Mouse (Mus musculus) ovary, postnatal 14 days (tissue): ENCODE measurements around the gene Mrps9.
"Not testable (repeated sequence)": the region's sequence is repeated elsewhere in the genome, so short reads cannot be mapped to it uniquely, and the experiment has no call there.

ENCODE experiments used
- DNase-seq: peaks from one replicate; pipeline ENCODE4 v3.0.0; 2022; ENCODE audit warnings: low spot score

The Mrps9 gene

DNA sequence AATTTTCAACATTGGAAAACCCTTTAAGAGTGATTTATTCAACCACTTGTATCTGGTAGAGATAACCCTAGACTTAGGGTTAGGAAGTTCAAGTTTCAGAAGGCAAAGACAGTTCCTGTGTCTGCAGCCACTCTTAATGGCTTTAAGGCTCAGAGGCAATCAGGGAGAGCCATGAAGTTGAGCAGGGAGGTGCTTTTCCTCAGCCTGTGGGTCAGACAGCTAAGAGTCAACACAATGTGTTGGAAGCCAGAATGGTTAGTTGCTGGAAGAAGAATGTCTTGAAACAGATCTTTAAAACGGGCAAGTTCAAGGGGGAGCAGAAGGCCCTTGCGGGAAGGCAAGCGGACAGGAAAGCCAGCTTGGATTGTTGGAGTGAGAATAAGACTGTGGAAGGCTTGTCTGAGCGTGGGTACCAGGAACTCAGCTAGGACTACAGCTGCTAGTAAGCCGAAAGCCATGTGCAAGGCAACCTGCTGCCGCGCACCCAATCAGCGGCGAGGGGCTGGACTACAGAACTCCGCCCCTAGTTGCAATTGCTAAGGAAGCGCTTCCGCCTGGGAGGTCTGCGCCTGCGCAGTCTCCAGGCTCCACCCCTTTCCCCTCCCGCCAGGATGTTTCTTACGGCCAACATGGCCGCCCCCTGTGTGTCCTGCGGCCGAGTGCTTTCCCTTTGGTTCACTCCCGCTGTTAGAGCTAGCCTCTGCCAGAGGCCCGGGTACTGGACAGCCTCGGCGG lies at the start of gene Mrps9:
Mrps9 (plus strand) TSS at position 571 of the 735 bp plus-strand sequence.
- DNase-seq: peak; percentile 97

DNA sequence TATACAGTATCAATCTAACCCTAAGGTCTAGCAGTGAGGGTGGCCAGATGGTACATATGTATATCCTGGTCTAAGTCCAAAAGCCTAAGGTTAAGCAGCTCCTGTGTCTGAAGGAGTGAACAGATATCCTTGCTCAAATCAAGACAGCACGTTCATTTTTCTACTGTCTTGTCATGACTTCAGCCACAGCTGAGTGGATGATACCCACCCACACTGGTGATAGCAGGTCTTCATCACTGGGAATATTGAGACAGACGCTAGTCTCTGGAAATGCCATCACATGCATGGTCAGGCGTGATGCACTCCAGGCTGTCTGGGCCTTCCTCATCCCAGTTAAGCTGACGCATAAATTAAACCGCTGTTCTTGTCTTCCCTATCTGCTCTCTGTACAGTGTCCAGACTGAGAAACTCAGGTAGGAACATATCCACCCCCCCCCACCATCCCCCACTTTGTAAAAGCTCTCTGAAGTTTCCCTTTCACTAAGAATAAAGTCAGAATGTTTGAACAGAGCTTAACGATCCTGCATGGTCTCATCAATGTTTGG lies 37.7 kb upstream of the Mrps9 start:
- no peak for DNase-seq

DNA sequence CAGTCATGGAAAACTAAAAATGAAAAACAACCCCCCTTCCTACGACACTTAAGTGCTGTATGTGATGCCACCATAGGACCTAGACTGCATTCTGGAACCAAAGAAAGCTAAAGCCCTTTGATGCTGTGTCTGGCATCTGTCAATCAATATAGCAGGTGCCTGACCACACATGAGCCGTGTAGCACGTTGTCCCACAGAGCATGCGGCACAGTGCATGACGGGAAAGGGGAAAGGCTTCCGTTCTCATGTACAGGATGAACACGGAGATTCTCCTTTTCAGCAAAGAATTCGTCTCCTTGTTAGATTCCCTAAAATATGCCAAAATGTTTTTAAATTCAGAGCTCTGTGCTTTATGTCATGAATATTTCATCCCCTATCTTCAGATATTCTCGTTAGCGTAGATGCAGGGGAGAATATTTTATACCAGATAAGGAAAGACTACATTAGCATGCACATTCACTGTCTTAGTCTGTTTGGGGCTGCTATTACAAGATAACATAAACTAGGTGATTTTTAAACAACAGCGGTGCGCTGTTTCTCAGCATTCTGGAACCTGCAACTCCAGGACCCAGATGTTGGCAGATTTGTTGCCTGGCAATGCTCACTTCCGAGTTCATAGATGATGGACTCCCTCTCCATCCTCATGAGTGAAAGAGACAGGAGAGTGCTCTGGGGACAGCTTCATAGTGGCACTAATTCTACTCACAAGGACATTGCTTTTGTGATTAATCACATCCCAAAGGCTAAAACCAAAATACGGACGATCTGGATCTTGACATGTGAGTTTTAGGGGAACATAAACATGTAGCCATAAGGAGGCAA lies 36.0 kb upstream of the Mrps9 start:
- no peak for DNase-seq

DNA sequence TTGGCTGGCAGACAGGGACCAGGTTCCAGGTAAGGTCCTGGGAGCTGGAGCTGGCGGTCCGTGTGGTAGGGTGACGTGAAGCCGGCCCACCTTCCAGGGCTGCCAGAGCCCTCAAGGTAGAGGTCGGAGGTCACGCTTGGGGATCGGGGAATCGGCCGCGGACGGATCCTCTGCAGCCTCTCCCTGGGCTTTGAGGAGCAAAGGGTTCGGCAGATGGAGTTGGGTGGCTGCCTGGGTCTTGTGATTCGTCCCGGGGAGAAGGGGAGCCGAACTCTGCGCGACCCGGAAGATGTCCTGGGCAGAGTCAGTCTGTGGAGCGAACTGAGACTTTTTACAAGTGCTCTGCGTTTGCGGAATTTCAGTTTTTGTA lies 350 bp downstream of the Mrps9 start:
- no peak for DNase-seq

DNA sequence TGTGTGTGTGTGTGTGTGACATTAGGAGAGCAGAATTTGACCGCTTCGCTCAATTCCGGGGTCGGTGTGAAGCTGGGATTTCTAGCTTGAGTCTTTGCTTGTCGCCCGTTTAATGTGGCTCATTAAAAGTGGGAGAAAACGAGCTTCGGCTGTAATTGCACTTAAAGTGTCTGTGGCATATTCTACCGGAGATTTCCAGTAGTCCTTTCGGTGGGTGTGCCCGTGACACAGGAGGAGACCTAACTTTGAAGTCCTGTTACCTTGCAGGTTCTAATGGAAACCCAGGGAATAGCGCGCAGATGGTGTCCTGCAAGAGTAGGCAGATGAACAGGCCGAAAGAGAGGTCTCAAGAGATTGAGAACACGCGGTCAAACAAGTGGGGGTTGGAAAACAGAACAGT lies 777 bp downstream of the Mrps9 start:
- DNase-seq: no peak

DNA sequence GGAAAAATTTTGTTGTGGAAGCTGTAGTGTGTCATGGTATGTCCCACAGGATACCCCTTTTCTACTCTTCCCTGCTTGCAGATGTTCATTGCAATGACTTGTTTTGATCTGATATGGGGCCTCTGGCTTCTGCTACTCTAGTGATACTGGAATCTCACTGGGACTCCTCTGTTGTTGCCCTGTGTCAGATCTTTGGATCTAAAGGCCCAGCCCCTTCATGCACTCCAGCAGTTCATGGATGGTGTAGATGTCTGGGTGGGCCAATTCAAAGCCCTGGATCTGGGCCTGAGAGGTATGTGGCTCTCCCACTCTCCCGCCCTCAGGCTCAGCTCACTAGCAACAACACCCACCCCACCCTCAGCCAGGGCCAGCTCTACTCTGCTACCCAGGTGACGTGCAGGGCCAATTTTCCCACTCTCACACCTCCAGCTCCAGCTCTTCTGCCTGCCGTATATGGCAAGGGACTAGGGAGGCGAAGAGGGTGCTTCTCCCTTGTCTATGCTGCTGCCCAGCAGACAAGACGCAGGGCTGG lies 13.8 kb downstream of the Mrps9 start:
- no peak for DNase-seq

DNA sequence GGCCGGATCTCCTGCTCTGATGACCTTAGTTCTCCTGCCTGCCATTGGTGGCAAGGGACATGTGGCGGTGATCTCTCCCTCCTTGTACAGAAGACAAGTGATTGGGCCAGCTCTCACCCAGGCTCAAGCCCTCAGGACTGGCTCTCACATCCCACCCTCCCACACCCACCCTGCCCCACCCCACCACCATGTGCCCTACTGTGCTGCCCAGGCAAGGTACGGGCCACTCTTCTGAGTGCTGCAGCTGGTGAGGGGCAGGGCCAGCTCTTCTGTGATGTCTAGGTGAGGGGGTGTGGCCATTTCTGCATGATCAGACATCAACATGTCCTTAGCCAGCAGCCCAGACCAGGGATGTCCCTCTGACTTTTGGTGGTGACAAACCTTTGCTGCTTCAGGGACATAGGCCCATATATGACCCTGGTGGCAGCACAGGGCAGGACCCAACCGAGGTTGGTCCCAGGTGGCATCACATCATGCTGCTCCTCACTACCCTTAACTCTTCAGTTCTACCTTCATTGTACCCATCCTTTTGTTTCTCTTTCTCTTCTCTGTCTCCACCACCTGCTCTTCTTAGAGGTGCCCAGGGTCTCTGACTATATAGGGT lies 14.4 kb downstream of the Mrps9 start:
- no peak for DNase-seq

DNA sequence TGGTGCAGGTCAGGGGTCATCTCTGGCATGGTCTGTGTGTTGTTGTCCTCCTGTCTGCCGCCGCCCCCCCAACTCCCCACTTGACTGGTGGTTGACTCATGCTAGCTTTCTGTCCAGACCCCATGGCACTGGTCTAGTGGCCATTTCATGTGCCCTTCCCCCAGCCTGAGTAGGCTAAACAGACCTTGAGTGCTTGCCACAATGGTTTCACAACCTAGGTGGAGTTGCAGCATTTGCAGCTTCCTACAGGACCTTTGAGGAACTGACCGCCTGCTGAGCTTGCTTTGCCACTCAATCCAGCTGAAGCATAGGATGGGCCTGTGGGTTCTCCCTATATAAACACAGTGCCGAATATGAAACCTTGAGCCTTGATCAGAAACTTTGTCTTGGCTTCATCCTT lies 15.0 kb downstream of the Mrps9 start:
- no peak for DNase-seq

DNA sequence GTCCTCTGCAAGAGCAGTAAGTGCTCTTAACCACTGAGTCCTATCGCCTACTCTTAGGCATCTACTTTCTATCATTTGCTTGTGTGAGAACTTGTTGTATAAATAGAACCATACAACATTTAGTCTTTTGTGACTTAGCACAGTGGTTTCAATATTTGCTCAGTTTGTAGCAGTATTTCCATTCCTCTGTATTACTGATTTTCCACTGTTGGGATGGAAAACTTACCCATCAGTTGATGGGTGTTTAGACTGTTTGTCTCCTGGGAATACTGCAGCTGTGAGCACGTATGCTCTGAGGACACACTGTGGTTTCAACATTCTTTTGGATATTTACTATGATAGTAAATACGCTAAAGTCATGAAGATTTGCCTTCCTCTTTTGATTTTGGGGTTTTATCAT lies 16.2 kb downstream of the Mrps9 start:
- no peak for DNase-seq

DNA sequence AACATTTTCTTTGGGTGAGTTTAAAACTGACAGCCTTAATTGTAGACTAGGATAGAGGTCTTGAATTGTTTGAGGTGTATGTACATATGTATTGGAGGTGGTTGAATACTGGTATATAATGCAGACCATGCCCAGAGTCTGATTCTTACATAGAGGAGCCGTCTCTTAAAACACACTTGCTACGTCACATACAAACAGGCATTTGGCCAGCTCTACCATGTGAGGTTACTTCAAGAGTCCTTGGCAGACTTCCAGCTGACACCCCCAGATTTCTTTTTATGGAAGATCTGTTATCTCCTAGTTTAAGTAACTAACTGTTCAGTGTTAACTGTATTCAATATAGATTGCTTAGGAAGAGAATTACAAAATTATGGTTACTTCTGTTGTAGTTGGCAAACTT lies 23.1 kb downstream of the Mrps9 start:
- DNase-seq: no peak

DNA sequence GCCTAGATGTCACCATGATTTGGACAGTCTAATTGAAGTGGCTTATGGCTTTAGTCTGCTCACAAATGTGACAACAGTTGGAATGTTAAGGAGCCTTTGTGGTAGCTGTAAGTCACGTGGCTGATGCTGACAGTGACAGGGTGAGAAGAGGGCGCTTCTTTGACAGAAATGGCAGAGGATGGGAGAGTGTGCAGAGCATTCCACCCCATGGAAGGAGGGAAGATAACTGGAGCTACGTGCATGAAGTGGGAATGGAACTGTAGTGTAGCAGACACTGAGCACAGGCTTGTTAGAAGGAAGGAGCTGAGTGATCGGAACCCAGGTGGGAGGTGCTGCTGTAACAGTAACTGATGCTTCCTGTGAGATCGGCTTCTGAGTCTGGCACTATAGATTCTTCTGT lies 24.2 kb downstream of the Mrps9 start:
- DNase-seq: no peak

DNA sequence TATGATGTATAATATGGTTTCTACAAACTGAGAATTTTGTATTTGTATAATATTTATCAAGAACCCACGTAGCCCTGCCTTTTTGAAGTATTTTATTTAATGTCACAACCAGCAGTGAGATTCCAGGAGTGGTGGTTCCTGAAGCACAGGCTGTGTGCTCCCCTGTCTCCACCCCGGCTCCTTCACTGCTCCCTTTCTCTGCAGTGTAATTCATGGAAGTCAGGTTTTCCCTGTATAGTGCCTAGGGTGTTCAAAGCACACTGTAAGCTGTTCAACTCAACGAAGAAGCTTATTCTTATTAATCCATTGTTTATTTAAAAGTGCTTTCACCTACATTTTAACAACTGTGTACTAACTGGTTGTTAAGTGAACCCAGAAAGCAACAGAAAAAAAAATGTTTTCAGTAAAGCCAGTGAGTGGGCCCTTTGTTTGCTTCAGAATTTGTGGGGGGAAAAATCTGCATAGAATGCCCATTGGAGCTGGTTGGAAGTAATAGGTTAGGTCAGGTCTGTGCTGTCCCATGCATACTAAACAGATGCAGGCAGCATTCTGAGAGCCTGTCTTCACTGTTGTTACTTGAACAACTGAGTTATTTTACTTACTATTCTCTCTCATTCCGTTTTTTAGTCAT lies 25.5 kb downstream of the Mrps9 start:
- no peak for DNase-seq

DNA sequence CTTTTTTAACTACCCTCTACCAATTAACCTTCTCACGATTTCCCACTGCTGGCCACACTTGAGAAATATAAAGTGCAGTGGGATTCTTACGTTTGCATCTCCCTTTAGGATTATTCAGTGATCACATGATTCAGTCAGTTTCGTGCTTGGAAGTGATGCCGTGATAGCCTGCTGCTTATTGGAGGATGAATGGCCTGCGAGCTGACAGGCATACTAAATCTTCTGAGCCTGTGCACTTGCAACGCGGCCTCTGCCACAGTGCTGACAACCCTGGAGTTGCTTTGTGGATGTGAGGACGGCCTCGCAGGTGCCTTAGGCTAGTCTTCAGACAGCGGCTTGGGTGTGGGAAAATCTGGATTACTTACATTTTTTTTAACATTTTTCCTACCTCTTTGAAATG lies 26.2 kb downstream of the Mrps9 start:
- DNase-seq: no peak

DNA sequence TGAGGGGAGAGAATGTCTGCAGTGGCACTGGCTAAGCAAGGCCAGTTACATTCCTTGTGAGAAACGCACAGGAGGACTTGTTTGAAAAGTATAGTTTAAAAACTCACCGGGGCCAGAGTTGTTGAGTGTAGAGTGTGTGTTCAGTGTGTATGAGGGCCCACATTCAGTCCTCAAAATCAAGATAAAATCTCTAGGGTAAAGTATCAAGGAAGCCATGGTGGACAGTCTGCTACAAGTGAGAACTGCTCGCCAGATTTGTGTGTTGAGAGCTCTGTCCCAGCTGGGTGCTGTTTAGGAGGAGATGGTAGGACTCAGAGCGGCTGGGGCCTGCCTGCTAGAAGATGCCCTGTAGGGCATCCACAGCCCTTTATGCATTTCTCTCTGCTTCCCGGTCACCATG lies 27.8 kb downstream of the Mrps9 start:
- no peak for DNase-seq

DNA sequence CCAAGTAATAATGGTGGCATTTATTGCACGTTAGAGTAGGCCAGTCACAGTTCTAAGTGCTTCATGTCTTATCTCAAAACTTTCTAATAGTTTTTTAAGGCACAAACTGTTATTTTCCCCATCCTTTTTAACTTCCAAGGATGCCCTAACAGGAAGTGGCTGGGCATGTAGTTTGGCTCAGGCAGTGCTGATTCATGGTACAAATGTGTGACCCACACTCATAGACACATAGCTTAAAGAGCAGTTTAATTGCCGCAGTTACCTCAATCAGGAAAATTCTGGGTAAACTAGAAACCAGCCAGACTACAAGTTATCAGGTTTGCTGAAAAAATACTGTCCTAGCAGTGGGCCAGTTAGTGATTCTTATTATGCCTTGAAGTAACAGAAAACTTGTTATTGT lies 31.2 kb downstream of the Mrps9 start:
- DNase-seq: no peak

DNA sequence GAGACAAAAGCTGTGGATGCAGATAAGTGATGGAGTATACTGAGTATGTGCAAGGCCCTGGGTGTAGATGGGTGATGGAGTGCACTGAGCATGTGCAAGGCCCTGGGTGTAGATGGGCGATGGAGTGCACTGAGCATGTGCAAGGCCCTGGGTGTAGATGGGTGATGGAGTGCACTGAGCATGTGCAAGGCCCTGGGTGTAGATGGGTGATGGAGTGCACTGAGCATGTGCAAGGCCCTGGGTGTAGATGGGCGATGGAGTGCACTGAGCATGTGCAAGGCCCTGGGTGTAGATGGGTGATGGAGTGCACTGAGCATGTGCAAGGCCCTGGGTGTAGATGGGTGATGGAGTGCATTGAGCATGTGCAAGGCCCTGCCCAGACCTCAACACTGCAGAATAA lies 32.4 kb downstream of the Mrps9 start:
- DNase-seq: not testable (repeated sequence)

DNA sequence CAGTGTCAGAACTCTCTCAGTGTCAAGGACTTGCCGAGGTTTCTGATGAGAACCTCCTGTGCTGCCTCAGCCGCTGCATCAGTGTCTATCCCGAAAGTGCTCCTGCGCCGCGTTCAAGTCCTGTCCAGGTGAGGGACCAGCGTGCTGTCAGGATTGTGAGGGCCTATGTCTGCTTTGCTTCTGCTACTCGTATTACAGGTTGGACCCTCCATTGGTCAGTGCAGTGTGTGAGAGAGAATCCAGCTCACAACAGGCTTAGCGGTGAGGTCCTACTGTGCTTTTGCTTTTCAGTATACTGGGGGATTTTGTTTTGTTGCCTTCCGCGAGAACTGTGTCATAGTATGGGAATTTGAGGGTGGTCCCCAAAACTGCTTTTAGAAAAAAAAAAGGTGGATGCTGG lies 36.8 kb downstream of the Mrps9 start:
- no peak for DNase-seq

DNA sequence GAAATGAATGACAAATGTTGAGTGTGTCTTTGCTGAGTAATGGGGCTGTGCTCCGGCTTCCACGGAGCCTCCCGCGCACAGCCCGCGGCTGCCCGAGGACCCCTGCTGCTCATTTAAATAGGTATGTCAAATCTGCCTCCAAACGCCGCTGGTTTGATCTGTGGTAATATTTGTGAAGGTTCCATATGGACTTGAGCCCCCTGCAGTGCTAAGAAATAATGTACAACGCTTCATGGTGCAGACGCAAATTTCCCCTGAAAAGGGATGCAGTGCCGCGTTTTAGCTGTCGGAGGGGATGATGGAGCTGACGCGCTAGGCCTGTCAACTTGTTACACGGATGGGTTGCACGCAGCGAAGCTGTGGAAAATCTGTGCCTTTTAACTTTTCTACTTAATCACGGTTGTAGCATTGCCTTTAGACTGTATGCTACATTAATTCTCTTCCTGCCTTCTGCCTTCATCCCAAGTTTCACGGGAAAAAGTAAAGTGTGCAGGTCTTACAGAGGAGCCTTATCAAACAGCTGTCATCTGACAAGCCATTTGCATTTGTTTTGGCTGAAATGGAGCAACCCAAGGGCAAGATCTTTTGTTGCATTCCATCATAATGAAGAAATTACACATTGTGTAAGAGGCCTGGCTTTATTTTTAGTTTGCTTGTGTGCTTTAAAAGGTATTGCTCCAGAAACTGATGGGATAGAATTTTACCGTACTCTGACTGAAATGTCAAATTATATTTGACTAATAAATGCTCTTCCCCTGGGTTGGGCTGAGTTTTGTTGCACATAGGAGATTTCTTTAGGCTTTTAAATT lies 37.7 kb downstream of the Mrps9 start:
- no peak for DNase-seq

DNA sequence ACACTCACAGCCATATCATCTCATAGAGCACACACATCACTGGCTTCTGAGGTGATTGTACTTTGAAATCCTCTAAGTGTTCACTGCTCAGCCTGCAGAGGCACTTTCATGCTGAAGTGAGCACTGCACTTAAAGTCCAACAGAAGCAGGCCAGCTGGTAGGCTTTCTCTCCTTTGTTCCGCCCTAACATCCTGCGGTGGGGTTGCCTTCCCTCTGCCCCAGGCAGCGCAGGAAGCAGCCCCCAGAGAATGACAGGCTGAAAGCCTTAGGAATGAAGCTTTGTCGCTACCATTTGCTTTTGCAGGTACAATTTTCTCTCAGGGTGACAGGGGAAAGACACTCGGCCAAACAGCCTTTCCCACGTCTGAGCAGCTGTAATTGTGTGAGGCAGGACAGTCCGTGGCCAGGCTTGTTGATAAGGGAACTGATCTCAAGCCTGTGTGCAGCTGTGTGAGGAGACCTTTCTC lies 38.4 kb downstream of the Mrps9 start:
- DNase-seq: no peak

DNA sequence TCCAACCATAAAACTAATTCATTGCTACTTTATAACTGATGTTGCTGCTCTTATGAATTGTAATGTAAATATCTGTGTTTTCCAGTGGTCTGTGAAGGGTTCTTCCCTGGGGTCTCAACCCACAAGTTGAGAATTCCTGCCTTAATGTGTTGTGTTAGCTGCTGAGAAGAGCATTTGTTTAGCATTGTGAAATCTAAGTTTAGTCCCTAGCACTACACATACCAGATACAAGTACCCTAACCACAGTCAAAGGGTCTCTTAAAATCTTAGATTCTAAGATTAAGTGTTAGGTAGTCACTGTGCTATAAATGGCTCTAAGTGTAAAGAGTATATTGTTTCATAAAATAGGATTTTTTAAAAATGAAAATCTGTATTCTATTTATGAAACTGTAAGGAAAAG lies 43.7 kb downstream of the Mrps9 start:
- DNase-seq: no peak

DNA sequence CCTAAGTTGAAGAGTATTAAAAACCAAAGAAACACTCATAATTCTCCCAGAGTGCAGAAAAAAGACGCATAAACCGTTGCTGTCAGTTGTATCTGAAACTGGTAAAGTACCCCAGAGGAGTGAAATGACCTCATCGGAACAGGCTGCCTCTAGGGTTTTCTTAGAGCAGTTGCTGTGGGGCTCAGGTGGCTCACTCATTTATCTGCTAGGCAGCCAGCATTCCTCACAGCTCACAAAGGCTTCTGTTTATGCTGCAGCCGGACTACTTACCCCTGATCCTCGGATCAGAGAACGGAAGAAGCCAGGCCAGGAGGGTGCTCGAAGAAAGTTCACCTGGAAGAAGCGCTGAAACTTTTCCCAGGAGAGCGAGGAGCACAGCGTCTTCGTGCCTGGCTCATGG lies 54.1 kb downstream of the Mrps9 start:
- no peak for DNase-seq
